Mouse (Mus musculus) lung, adult 2 months (tissue): ENCODE data around the gene Nfix.

ENCODE experiments used
- CTCF ChIP-seq: fragments of 200-500 bp; IDR thresholded peaks from 2 replicates; pipeline ENCODE4 v1.5.1; 2011; ENCODE audit warnings: mild to moderate bottlenecking, low read length, control low read depth; ENCODE audit not compliant: insufficient read depth
- POLR2A ChIP-seq: fragments of 200-500 bp; IDR thresholded peaks from 2 replicates; pipeline ENCODE4 v1.6.1; 2011; ENCODE audit warnings: low read depth, mild to moderate bottlenecking, control low read depth, low read length, borderline replicate concordance; ENCODE audit errors: extremely low read depth

- TF ChIP-seq POLR2A = no peak
- TF ChIP-seq CTCF = no peak
Measured at GRCm38 (mm10) chr8:84732545-84732944, 67.6 kb downstream of the Nfix start.
